Mouse (Mus musculus) limb, embryonic 12.5 days (tissue): ENCODE data around the gene Brf1. TPM values are rescaled to one million over a fixed set of nuclear protein-coding genes. Genes with fewer than 3 reads are reported as not detected.

Experiments used
- ATAC-seq: fragments of 200-750 bp; cut with Nextera tagmentation; 2 replicates; pipeline ENCODE4 v1.8.0; 2017; ENCODE audit warnings: low read depth, moderate TSS enrichment; ENCODE audit not compliant: insufficient number of reproducible peaks, insufficient read depth, low FRiP score, low TSS enrichment
- H3K27ac ChIP-seq: fragments of 300-500 bp; sonication (generic); 2 replicates; pipeline ENCODE4 v1.5.1; 2016; ENCODE audit warnings: mild to moderate bottlenecking, moderate library complexity
- H3K27me3 ChIP-seq: fragments of 300-500 bp; sonication (generic); 2 replicates; pipeline ENCODE4 v1.6.1; 2016; ENCODE audit warnings: mild to moderate bottlenecking, moderate library complexity
- H3K36me3 ChIP-seq: fragments of 300-500 bp; sonication (generic); 2 replicates; pipeline ENCODE4 v1.6.1; 2016; ENCODE audit warnings: mild to moderate bottlenecking, moderate library complexity
- H3K4me1 ChIP-seq: fragments of 300-500 bp; sonication (generic); replicated peaks from 2 replicates; pipeline ENCODE4 v1.6.1; 2016
- H3K4me2 ChIP-seq: fragments of 300-500 bp; sonication (generic); 2 replicates; pipeline ENCODE4 v1.6.1; 2016; ENCODE audit warnings: mild to moderate bottlenecking, moderate library complexity
- H3K4me3 ChIP-seq: fragments of 300-500 bp; sonication (generic); replicated peaks from 2 replicates; pipeline ENCODE4 v1.5.1; 2016; ENCODE audit warnings: mild to moderate bottlenecking
- H3K9ac ChIP-seq: fragments of 300-500 bp; sonication (generic); replicated peaks from 2 replicates; pipeline ENCODE4 v1.6.1; 2016; ENCODE audit warnings: mild to moderate bottlenecking, moderate library complexity
- H3K9me3 ChIP-seq: fragments of 300-500 bp; sonication (generic); 2 replicates; pipeline ENCODE4 v1.6.1; 2016; ENCODE audit warnings: mild to moderate bottlenecking, moderate library complexity
- WGBS: fragments of 180-500 bp; shearing (Covaris S2); methylation state at CpG from one replicate; pipeline ENCODE4 v1.1.7; 2016; 5-methylcytosine and 5-hydroxymethylcytosine counted together
- polyA plus RNA-seq: library from polyadenylated mRNA; unstranded; fragments of >200 nt; fragmentation: Nextera tagmentation; extraction: Ambion mirVana; gene quantifications from 2 replicates; pipeline ENCODE4 v1.2.1, GENCODE M21; 2016

Gene Brf1
- polyA plus RNA-seq, 1 experiment from 2014 or later: 83.0 TPM

DNA sequence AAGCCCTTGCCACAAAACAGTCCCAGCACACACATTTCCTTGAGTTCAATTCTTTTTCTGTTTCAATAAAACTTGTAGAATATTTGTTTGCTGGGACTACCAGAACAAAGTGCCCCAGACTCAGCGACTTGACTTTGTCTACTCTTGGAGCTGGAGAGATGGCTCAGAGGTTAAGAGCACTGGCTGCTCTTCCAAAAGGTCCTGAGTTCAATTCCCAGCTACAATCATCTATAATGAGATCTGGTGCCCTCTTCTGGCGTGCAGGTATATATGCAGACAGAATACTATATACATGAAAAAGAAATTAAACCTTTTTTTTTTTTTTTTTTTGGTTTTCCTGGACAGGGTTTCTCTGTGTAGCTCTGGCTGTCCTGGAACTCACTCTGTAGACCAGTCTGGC lies 2.2 kb upstream of the Brf1 start:
- H3K9me3 ChIP-seq: no peaks in the 10 kb centered on the region
- H3K4me1 ChIP-seq: peaks cover 20% of the 10 kb centered on the region
- H3K4me2 ChIP-seq: no peak overlapping the region
- 47% methylated on average over 2 of the region's 2 CpGs for WGBS
- H3K4me3 ChIP-seq: no peak overlapping the region
- H3K27me3 ChIP-seq: no peaks in the 10 kb centered on the region
- H3K27ac ChIP-seq: no peak overlapping the region
- H3K9ac ChIP-seq: no peak overlapping the region
- H3K36me3 ChIP-seq: no peaks in the 10 kb centered on the region
- no peak for ATAC-seq

DNA sequence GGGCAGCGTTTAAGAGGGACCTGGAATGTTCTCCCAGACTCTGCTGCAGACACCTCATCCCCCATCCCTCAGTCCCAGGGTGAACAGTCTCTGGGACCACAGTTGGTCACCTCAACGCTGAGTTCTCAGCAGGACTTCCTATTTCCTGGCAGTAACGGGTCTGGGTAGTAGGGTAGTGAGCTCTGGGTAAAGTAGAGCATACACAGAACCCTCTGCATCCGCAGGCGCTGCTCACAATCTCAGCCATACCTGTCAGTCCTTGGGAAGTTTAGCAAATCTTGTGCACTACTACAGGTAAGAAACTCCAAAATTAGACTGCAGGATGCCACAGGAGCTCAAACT lies 600 bp upstream of the Brf1 start:
- Histone ChIP-seq H3K27me3 (no peaks in the 10 kb centered on the region), H3K36me3 (peaks cover 11% of the 10 kb centered on the region), H3K9ac (peak overlapping the region; percentile 94), H3K27ac (peak overlapping the region; percentile 95), H3K4me3 (peak overlapping the region; percentile 88), H3K9me3 (no peaks in the 10 kb centered on the region), H3K4me2 (peak overlapping the region; percentile 81), H3K4me1 (peaks cover 20% of the 10 kb centered on the region)
- no peak; the same call in 1 of the 2 replicates for ATAC-seq
- WGBS: 3% methylated on average over 5 of the region's 5 CpGs

GRCm38 (mm10) chr12:112999569-113000293 lies 773 bp downstream of the Brf1 start:
- ATAC-seq: no peak
- Histone ChIP-seq H3K4me2 (peak overlapping the region; percentile 81), H3K27me3 (no peaks in the 10 kb centered on the region), H3K36me3 (peaks cover 22% of the 10 kb centered on the region), H3K9ac (peak overlapping the region; percentile 94), H3K4me3 (peak overlapping the region; percentile 88), H3K27ac (peak overlapping the region; percentile 94), H3K4me1 (peaks cover 20% of the 10 kb centered on the region), H3K9me3 (no peaks in the 10 kb centered on the region)
- WGBS: 1% methylated on average over 56 of the region's 56 CpGs

- WGBS: 71% methylated on average over 4 of the region's 4 CpGs
- Histone ChIP-seq H3K27ac (no peak overlapping the region), H3K4me3 (no peak overlapping the region), H3K36me3 (peaks cover 52% of the 10 kb centered on the region), H3K9me3 (no peaks in the 10 kb centered on the region), H3K9ac (no peak overlapping the region), H3K4me1 (peaks cover 12% of the 10 kb centered on the region), H3K4me2 (no peak overlapping the region), H3K27me3 (no peaks in the 10 kb centered on the region)
- no peak for ATAC-seq
Measured at GRCm38 (mm10) chr12:112994153-112994552, 6.4 kb downstream of the Brf1 start.

DNA sequence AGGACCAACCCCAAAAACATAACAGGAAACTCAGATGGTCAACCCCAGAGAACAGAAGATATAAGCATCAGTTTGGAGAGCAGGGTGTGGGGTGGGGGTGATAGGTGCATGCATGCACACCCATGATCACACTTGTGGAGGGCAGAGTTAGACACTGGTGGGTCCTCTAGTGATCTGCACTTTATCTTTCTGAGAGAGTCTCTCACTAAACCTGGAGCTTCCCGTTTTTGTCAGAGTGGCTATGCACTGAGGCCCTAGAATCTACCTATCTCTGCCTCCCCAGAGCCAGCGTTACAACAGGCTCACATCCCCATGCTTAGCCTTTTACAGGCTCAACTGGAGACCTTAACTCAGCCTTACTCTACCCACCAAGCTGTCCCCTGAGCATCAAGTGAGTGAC lies 9.1 kb downstream of the Brf1 start:
- Histone ChIP-seq H3K9ac (no peak overlapping the region), H3K36me3 (peaks cover 66% of the 10 kb centered on the region), H3K4me2 (no peak overlapping the region), H3K27ac (no peak overlapping the region), H3K4me3 (no peak overlapping the region), H3K9me3 (no peaks in the 10 kb centered on the region), H3K27me3 (no peaks in the 10 kb centered on the region), H3K4me1 (no peaks in the 10 kb centered on the region)
- no peak for ATAC-seq
- 85% methylated on average over 2 of the region's 2 CpGs for WGBS

GRCm38 (mm10) chr12:112990706-112991405 lies 9.6 kb downstream of the Brf1 start:
- WGBS: 93% methylated on average over 5 of the region's 5 CpGs
- H3K4me3 ChIP-seq: no peak overlapping the region
- peaks cover 66% of the 10 kb centered on the region for H3K36me3 ChIP-seq
- H3K4me2 ChIP-seq: no peak overlapping the region
- no peak for ATAC-seq
- H3K27ac ChIP-seq: no peak overlapping the region
- no peaks in the 10 kb centered on the region for H3K4me1 ChIP-seq
- H3K9me3 ChIP-seq: no peaks in the 10 kb centered on the region
- H3K9ac ChIP-seq: no peak overlapping the region
- no peaks in the 10 kb centered on the region for H3K27me3 ChIP-seq

- Histone ChIP-seq H3K4me1 (no peaks in the 10 kb centered on the region), H3K27ac (no peak overlapping the region), H3K4me2 (no peak overlapping the region), H3K9me3 (no peaks in the 10 kb centered on the region), H3K4me3 (no peak overlapping the region), H3K36me3 (peaks cover 82% of the 10 kb centered on the region), H3K27me3 (no peaks in the 10 kb centered on the region), H3K9ac (no peak overlapping the region)
- 68% methylated on average over 6 of the region's 6 CpGs for WGBS
- no peak for ATAC-seq
Measured at GRCm38 (mm10) chr12:112987877-112988276, 12.6 kb downstream of the Brf1 start.

DNA sequence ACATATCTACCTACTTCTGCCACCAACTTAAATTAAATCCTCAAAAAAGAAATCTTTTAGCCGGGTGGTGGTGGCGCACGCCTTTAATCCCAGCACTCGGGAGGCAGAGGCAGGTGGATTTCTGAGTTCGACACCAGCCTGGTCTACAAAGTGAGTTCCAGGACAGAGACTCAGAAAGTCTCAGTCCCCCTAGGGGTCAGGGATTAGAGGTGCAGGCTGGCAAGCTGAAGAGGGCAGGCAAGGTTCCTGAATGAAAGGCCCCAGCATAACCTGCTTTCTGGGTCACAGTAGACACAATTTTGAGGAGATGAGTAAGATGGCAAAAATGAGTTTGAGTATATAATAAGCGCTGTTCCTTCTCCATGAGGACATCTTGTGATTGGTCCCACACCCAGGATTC lies 15.2 kb downstream of the Brf1 start:
- H3K36me3 ChIP-seq: peaks cover 85% of the 10 kb centered on the region

GRCm38 (mm10) chr12:112982031-112982430 lies 18.5 kb downstream of the Brf1 start:
- no peak overlapping the region for H3K4me3 ChIP-seq
- H3K27me3 ChIP-seq: no peaks in the 10 kb centered on the region
- no peak overlapping the region for H3K27ac ChIP-seq
- 94% methylated on average over 2 of the region's 2 CpGs for WGBS
- no peaks in the 10 kb centered on the region for H3K9me3 ChIP-seq
- peaks cover 9% of the 10 kb centered on the region for H3K4me1 ChIP-seq
- no peak for ATAC-seq
- H3K9ac ChIP-seq: no peak overlapping the region
- no peak overlapping the region for H3K4me2 ChIP-seq
- H3K36me3 ChIP-seq: peaks cover 96% of the 10 kb centered on the region

More for the DNA sequence above, 15.2 kb downstream of the Brf1 start:
- Histone ChIP-seq H3K27ac (no peak overlapping the region), H3K9ac (no peak overlapping the region), H3K4me1 (no peaks in the 10 kb centered on the region), H3K4me2 (no peak overlapping the region), H3K27me3 (no peaks in the 10 kb centered on the region), H3K4me3 (no peak overlapping the region), H3K9me3 (no peaks in the 10 kb centered on the region)
- ATAC-seq: no peak
- 93% methylated on average over 6 of the region's 6 CpGs for WGBS

DNA sequence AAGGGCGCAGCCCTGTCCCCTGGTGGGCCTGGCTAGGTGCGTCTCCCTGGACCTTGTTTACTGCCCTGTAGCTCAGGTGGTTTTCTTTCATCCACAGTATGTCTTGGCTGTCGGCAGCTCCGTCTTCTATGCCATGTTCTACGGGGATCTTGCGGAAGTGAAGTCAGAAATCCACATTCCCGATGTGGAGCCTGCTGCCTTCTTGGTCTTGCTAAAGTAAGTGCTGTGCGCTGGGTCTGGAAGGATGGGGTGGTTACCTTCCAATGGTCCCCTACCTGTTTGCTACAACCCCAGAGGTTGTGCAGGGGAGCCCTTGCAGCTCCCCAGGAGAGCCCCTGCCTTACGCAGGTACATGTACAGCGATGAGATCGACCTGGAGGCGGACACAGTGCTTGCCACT lies 23.3 kb downstream of the Brf1 start:
- H3K27me3 ChIP-seq: no peaks in the 10 kb centered on the region
- peaks cover 79% of the 10 kb centered on the region for H3K36me3 ChIP-seq
- peak overlapping the region; percentile 69 for H3K4me3 ChIP-seq
- peak overlapping the region; percentile 90 for H3K27ac ChIP-seq
- H3K4me2 ChIP-seq: peak overlapping the region; percentile 79
- H3K9ac ChIP-seq: peak overlapping the region; percentile 89
- WGBS: 42% methylated on average over 12 of the region's 12 CpGs
- no peaks in the 10 kb centered on the region for H3K9me3 ChIP-seq
- ATAC-seq: no peak
- H3K4me1 ChIP-seq: peaks cover 14% of the 10 kb centered on the region

- WGBS: under 1% methylated on average over 80 of the region's 80 CpGs
- Histone ChIP-seq H3K27me3 (no peaks in the 10 kb centered on the region), H3K27ac (peak within 1 kb of the TSS; percentile 90), H3K4me1 (peaks cover 14% of the 10 kb centered on the region), H3K9ac (peak within 1 kb of the TSS; percentile 89), H3K36me3 (peaks cover 79% of the 10 kb centered on the region), H3K9me3 (no peaks in the 10 kb centered on the region), H3K4me3 (peak within 1 kb of the TSS; percentile 69), H3K4me2 (peak within 1 kb of the TSS; percentile 79)
- ATAC-seq: peak; percentile 89
Measured at GRCm38 (mm10) chr12:112976371-112977073, 24.0 kb downstream of the Brf1 start, which contains the start of gene Btbd6. TSS of gene Btbd6 (plus strand) at chr12:112976482.
